Mouse (Mus musculus): ENCODE data around the gene Unc80. TPM values are rescaled to one million over a fixed set of nuclear protein-coding genes. Genes with fewer than 3 reads are reported as not detected.

The Unc80 gene
- polyA plus RNA-seq, 1 experiment from 2014 or later = 0.33 TPM

GRCm38 (mm10) chr1:66562332-66562731, 94.2 kb downstream of the Unc80 start:
- H3K4me1 ChIP-seq (ENCODE audit: control insufficient read depth, insufficient read depth, low read length) = no peaks in the 10 kb centered on the region
- DNase-seq (ENCODE audit: low spot score, missing footprints) (no peak), ATAC-seq (ENCODE audit: low FRiP score) (no peak)
- H3K27me3 ChIP-seq (ENCODE audit: control insufficient read depth, insufficient read depth, low read length) = no peaks in the 10 kb centered on the region
- no peak overlapping the region for H3K4me3 ChIP-seq (ENCODE audit: low read depth, low read length)
- H3K9me3 ChIP-seq (ENCODE audit: control insufficient read depth, low read length) = no peaks in the 10 kb centered on the region
- H3K36me3 ChIP-seq (ENCODE audit: control insufficient read depth, insufficient read depth, low read length) = no peaks in the 10 kb centered on the region
- no peak overlapping the region for H3K4me2 ChIP-seq
- no peak overlapping the region for H3K27ac ChIP-seq (ENCODE audit: low read depth, low read length)
- 86% methylated on average over 2 of the region's 2 CpGs for WGBS
- H3K9ac ChIP-seq (ENCODE audit: low read length) = no peak overlapping the region

- Histone ChIP-seq H3K4me3 (ENCODE audit: low read depth, low read length) (no peak overlapping the region), H3K36me3 (ENCODE audit: control insufficient read depth, insufficient read depth, low read length) (no peaks in the 10 kb centered on the region), H3K27ac (ENCODE audit: low read depth, low read length) (no peak overlapping the region), H3K27me3 (ENCODE audit: control insufficient read depth, insufficient read depth, low read length) (no peaks in the 10 kb centered on the region), H3K9ac (ENCODE audit: low read length) (no peak overlapping the region), H3K4me1 (ENCODE audit: control insufficient read depth, insufficient read depth, low read length) (no peaks in the 10 kb centered on the region), H3K4me2 (no peak overlapping the region), H3K9me3 (ENCODE audit: control insufficient read depth, low read length) (no peaks in the 10 kb centered on the region)
- ATAC-seq (ENCODE audit: low FRiP score) (no peak), DNase-seq (ENCODE audit: low spot score, missing footprints) (no peak)
- 78% methylated on average over 13 of the region's 13 CpGs for WGBS
Observed at GRCm38 (mm10) chr1:66569736-66570135, 101.6 kb downstream of the Unc80 start.

GRCm38 (mm10) chr1:66597163-66597788, 129.1 kb downstream of the Unc80 start:
- Histone ChIP-seq H3K4me2 (no peak overlapping the region), H3K9me3 (ENCODE audit: control insufficient read depth, low read length) (no peaks in the 10 kb centered on the region), H3K27ac (ENCODE audit: low read depth, low read length) (no peak overlapping the region), H3K9ac (ENCODE audit: low read length) (no peak overlapping the region), H3K4me3 (ENCODE audit: low read depth, low read length) (no peak overlapping the region), H3K27me3 (ENCODE audit: control insufficient read depth, insufficient read depth, low read length) (no peaks in the 10 kb centered on the region), H3K4me1 (ENCODE audit: control insufficient read depth, insufficient read depth, low read length) (no peaks in the 10 kb centered on the region), H3K36me3 (ENCODE audit: control insufficient read depth, insufficient read depth, low read length) (no peaks in the 10 kb centered on the region)
- ATAC-seq (ENCODE audit: low FRiP score) (no peak), DNase-seq (ENCODE audit: low spot score, missing footprints) (no peak)

GRCm38 (mm10) chr1:66608304-66608703, 140.1 kb downstream of the Unc80 start:
- ATAC-seq (ENCODE audit: low FRiP score) = no peak
- Histone ChIP-seq H3K9ac (ENCODE audit: low read length) (no peak overlapping the region), H3K4me1 (ENCODE audit: control insufficient read depth, insufficient read depth, low read length) (no peaks in the 10 kb centered on the region), H3K4me2 (no peak overlapping the region), H3K27ac (ENCODE audit: low read depth, low read length) (no peak overlapping the region), H3K4me3 (ENCODE audit: low read depth, low read length) (no peak overlapping the region), H3K9me3 (ENCODE audit: control insufficient read depth, low read length) (no peaks in the 10 kb centered on the region), H3K36me3 (ENCODE audit: control insufficient read depth, insufficient read depth, low read length) (no peaks in the 10 kb centered on the region), H3K27me3 (ENCODE audit: control insufficient read depth, insufficient read depth, low read length) (no peaks in the 10 kb centered on the region)
- DNase-seq (ENCODE audit: low spot score, missing footprints) = no peak
- 93% methylated on average over 4 of the region's 4 CpGs for WGBS

- Histone ChIP-seq H3K9ac (ENCODE audit: low read length) (no peak overlapping the region), H3K36me3 (ENCODE audit: control insufficient read depth, insufficient read depth, low read length) (no peaks in the 10 kb centered on the region), H3K4me3 (ENCODE audit: low read depth, low read length) (no peak overlapping the region), H3K9me3 (ENCODE audit: control insufficient read depth, low read length) (no peaks in the 10 kb centered on the region), H3K27ac (ENCODE audit: low read depth, low read length) (no peak overlapping the region), H3K4me1 (ENCODE audit: control insufficient read depth, insufficient read depth, low read length) (no peaks in the 10 kb centered on the region), H3K27me3 (ENCODE audit: control insufficient read depth, insufficient read depth, low read length) (no peaks in the 10 kb centered on the region), H3K4me2 (no peak overlapping the region)
- DNase-seq (ENCODE audit: low spot score, missing footprints) = no peak
- no peak for ATAC-seq (ENCODE audit: low FRiP score)
- WGBS = 64% methylated on average over 2 of the region's 2 CpGs
Observed at GRCm38 (mm10) chr1:66617188-66617587, 149.0 kb downstream of the Unc80 start.

- DNase-seq (ENCODE audit: low spot score, missing footprints) = no peak
- no peak overlapping the region for H3K9ac ChIP-seq (ENCODE audit: low read length)
- no peak overlapping the region for H3K27ac ChIP-seq (ENCODE audit: low read depth, low read length)
- H3K36me3 ChIP-seq (ENCODE audit: control insufficient read depth, insufficient read depth, low read length) = no peaks in the 10 kb centered on the region
- no peak overlapping the region for H3K4me3 ChIP-seq (ENCODE audit: low read depth, low read length)
- WGBS = 61% methylated on average over 2 of the region's 2 CpGs
- H3K27me3 ChIP-seq (ENCODE audit: control insufficient read depth, insufficient read depth, low read length) = no peaks in the 10 kb centered on the region
- no peaks in the 10 kb centered on the region for H3K9me3 ChIP-seq (ENCODE audit: control insufficient read depth, low read length)
- H3K4me1 ChIP-seq (ENCODE audit: control insufficient read depth, insufficient read depth, low read length) = no peaks in the 10 kb centered on the region
- no peak overlapping the region for H3K4me2 ChIP-seq
- no peak for ATAC-seq (ENCODE audit: low FRiP score)
Observed at GRCm38 (mm10) chr1:66638177-66638576, 170.0 kb downstream of the Unc80 start.

GRCm38 (mm10) chr1:66646894-66647293, 178.7 kb downstream of the Unc80 start:
- H3K36me3 ChIP-seq (ENCODE audit: control insufficient read depth, insufficient read depth, low read length) = no peaks in the 10 kb centered on the region
- no peak for DNase-seq (ENCODE audit: low spot score, missing footprints)
- no peak overlapping the region for H3K4me3 ChIP-seq (ENCODE audit: low read depth, low read length)
- no peak overlapping the region for H3K4me2 ChIP-seq
- no peaks in the 10 kb centered on the region for H3K9me3 ChIP-seq (ENCODE audit: control insufficient read depth, low read length)
- no peak overlapping the region for H3K9ac ChIP-seq (ENCODE audit: low read length)
- H3K27ac ChIP-seq (ENCODE audit: low read depth, low read length) = no peak overlapping the region
- no peak for ATAC-seq (ENCODE audit: low FRiP score)
- no peaks in the 10 kb centered on the region for H3K27me3 ChIP-seq (ENCODE audit: control insufficient read depth, insufficient read depth, low read length)
- H3K4me1 ChIP-seq (ENCODE audit: control insufficient read depth, insufficient read depth, low read length) = no peaks in the 10 kb centered on the region

- 90% methylated on average over 6 of the region's 6 CpGs for WGBS
- H3K27me3 ChIP-seq (ENCODE audit: control insufficient read depth, insufficient read depth, low read length) = no peaks in the 10 kb centered on the region
- no peak for DNase-seq (ENCODE audit: low spot score, missing footprints)
Observed at GRCm38 (mm10) chr1:66649568-66649967, 181.4 kb downstream of the Unc80 start.

GRCm38 (mm10) chr1:66650006-66650405, 181.8 kb downstream of the Unc80 start:
- Histone ChIP-seq H3K4me1 (ENCODE audit: control insufficient read depth, insufficient read depth, low read length) (0 out of 2 replicates have a peak, but pooled peaks cover 2% of the 10 kb centered on the region), H3K27me3 (ENCODE audit: control insufficient read depth, insufficient read depth, low read length) (no peaks in the 10 kb centered on the region), H3K4me3 (ENCODE audit: low read depth, low read length) (no peak overlapping the region), H3K9me3 (ENCODE audit: control insufficient read depth, low read length) (no peaks in the 10 kb centered on the region), H3K9ac (ENCODE audit: low read length) (no peak overlapping the region), H3K27ac (ENCODE audit: low read depth, low read length) (no peak overlapping the region), H3K36me3 (ENCODE audit: control insufficient read depth, insufficient read depth, low read length) (no peaks in the 10 kb centered on the region), H3K4me2 (no peak overlapping the region)
- ATAC-seq (ENCODE audit: low FRiP score) = no peak
- DNase-seq (ENCODE audit: low spot score, missing footprints) = no peak
- 54% methylated on average over 1 of the region's 1 CpGs for WGBS

More at GRCm38 (mm10) chr1:66649568-66649967, 181.4 kb downstream of the Unc80 start:
- no peak overlapping the region for H3K9ac ChIP-seq (ENCODE audit: low read length)
- H3K4me3 ChIP-seq (ENCODE audit: low read depth, low read length) = no peak overlapping the region
- H3K27ac ChIP-seq (ENCODE audit: low read depth, low read length) = no peak overlapping the region
- H3K9me3 ChIP-seq (ENCODE audit: control insufficient read depth, low read length) = no peaks in the 10 kb centered on the region
- no peaks in the 10 kb centered on the region for H3K36me3 ChIP-seq (ENCODE audit: control insufficient read depth, insufficient read depth, low read length)
- no peak overlapping the region for H3K4me2 ChIP-seq
- 0 out of 2 replicates have a peak, but pooled peaks cover 2% of the 10 kb centered on the region for H3K4me1 ChIP-seq (ENCODE audit: control insufficient read depth, insufficient read depth, low read length)
- no peak for ATAC-seq (ENCODE audit: low FRiP score)

Measured in midbrain, embryonic 11.5 days (tissue).